Mouse (Mus musculus) megakaryocyte, embryonic 14.5 days (primary cell): ENCODE measurements around the gene Slc48a1.

Source experiments
- FLI1 ChIP-seq: IDR thresholded peaks from 2 replicates; pipeline ENCODE4 v1.6.1; 2012; ENCODE audit warnings: low read length, inconsistent platforms, mixed read lengths
- GATA1 ChIP-seq: IDR thresholded peaks from 3 replicates; pipeline ENCODE4 v1.6.1; 2012; ENCODE audit warnings: mixed read lengths, low read length, inconsistent platforms, borderline replicate concordance

- no peak for TF ChIP-seq GATA1
- no peak for TF ChIP-seq FLI1
These were observed 30.9 kb downstream of the Slc48a1 start for GRCm38 (mm10) chr15:97809206-97809605.
